Mouse (Mus musculus) bone marrow macrophage, adult 2 months (primary cell): ENCODE results near the gene Mcm5.

Source experiments
- CTCF ChIP-seq: IDR thresholded peaks from 2 replicates; pipeline ENCODE4 v1.5.1; 2012; ENCODE audit warnings: low read depth, mild to moderate bottlenecking, low read length, moderate library complexity
- POLR2A ChIP-seq: IDR thresholded peaks from 2 replicates; pipeline ENCODE4 v1.6.1; 2012; ENCODE audit warnings: mild to moderate bottlenecking, low read depth, low read length, borderline replicate concordance

- TF ChIP-seq POLR2A (no peak), CTCF (no peak)
Measured at GRCm38 (mm10) chr8:75134603-75135391, 25.4 kb downstream of the Mcm5 start.
